Mouse (Mus musculus) adrenal gland, adult 2 months (tissue): ENCODE results near the gene Calm3. TPM values are rescaled to one million over a fixed set of nuclear protein-coding genes. Genes with fewer than 3 reads are reported as not detected.
A peak's percentile ranks its signal among the peaks of the same experiment; 100 is the strongest.

Experiments used
- DNase-seq: peaks from one replicate; pipeline ENCODE4 v3.0.0; 2021
- polyA plus RNA-seq: library from polyadenylated mRNA; depleted of rRNA; stranded (reverse); fragments of >200 nt; gene quantifications from 2 replicates; pipeline ENCODE4 v1.2.3, GENCODE M21; 2012
- total RNA-seq, 2 experiments: library from RNA; stranded (reverse); gene quantifications; 2 replicates each; pipeline ENCODE4 v1.2.3; 2021

Gene Calm3
- total and polyA plus RNA-seq, 3 experiments = 254 to 408 (median 261) TPM

DNA sequence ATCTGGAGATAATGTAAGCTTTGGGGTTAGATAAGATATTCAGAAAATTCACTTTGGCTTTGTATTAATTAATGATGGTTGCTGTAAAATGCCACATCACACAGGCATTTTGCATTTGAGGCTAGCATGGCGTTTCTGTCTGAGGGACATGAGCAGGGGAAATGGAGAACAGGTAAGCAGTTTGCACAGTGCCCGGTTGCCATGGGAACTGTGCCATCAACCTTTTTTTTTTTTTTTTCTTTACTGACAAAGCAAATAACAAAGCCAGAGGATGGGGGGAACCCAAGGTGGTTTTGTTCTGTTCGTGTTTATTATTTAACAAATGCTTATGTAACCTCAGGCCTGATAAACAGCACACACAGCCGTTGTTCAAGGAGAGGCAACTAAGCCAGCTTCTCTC is 18.9 kb upstream of the Calm3 start:
- DNase-seq = no peak

DNA sequence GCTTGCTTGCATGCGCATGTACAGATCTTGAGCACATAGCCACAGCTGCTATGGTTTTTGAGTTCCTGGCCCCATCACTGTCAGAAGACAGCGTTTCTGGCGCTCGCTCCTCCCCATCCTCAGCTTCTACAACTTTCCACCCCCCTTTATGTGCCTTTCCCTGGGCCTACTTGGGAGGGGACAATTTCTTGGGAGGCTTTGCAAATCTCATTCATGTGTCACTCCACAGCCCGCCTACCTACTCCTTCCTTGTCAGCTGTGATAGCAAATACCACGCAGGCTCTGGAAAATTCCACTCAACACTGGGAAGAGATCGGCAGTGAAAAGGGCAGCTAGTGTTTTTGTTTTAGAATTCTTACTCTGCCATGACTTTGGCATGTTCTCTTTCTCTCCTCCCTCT is 16.4 kb upstream of the Calm3 start:
- DNase-seq = peak; percentile 75

DNA sequence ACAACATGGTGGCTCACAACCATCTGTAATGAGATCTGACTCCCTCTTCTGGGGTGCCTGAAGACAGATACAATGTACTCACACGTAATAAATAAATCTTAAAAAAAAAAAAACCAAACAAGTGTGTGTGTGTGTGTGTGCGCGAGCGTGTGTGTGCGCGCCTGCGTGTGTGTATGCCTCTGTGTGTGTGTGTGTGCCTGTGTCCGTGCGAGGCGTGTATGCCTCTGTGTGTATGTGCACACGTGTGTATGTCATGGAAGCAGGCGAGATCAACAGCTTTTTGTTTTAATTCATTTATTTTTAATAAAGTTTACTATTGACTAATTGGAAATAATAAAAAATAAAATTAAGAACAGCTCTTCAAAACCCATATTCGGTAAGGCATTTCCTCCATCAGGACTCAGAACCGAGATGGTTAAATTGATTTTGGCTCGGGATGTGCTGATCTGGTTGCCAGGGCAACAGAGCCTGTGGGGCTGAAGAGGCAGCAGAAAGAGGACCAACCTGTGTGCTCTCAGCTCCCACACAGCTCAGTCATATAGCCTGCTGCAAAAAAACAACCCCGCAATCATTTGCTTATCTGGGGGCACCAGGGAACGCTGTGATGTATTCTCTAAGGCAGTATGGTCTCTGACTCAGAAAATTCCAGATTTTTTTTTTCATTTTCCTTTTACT is 14.3 kb upstream of the Calm3 start:
- DNase-seq = no peak

DNA sequence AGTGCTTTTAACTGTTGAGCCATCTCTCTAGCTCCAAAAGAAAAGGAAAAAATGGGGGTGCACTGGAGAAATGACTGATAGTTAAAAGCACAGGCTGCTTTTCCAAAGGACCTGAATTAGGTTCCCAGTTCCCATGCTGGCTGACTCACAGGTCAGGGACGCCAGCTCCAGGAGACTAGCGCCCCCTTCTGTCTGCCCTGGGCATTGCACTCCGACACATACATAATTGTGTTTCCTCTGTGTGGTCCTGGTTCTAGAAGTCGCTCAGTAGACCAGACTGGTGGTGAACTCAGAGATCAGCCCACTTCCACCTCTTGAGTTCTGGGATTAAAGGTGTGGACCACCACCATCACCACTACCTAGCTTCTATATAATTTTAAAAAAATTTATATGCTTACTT is 13.4 kb upstream of the Calm3 start:
- no peak for DNase-seq

DNA sequence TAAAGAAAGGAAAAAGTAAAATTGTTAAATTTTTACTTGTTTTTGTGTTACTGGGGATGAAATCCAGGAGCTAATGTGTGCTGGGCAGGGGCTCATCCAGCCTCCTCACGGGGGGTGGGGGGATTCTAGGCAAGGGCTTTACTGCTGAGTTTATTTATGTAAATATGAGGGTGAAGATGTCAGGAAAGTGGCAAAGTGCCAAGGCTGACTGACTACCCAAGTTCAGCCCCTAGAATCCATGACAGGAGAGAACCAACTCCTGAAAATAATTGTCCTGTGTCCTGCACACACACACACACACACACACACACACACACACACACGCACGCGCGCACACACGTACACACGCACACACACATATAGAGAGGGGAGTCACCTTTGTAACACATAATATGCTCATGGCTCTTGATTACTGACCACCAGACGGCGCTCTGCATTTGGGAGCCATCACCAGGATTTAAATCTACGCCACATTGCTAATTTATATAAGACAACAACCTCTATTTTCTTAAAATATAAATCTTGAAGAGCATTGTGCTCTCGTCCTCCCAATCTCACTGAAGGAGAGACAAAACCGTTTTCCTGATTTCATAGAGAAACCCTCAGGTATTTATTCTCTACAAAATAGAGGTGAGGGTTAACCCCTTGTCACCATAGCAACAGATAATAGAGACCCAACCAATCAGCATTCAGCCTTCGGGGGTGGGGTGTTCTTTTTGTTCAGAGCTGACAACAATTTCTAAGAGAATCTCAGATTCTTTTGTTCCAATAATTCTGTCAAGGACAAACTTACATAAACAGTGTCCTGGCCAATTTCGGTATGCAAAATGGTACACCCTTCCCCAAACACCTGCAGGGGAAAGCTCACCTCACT is 9.0 kb upstream of the Calm3 start:
- no peak for DNase-seq

DNA sequence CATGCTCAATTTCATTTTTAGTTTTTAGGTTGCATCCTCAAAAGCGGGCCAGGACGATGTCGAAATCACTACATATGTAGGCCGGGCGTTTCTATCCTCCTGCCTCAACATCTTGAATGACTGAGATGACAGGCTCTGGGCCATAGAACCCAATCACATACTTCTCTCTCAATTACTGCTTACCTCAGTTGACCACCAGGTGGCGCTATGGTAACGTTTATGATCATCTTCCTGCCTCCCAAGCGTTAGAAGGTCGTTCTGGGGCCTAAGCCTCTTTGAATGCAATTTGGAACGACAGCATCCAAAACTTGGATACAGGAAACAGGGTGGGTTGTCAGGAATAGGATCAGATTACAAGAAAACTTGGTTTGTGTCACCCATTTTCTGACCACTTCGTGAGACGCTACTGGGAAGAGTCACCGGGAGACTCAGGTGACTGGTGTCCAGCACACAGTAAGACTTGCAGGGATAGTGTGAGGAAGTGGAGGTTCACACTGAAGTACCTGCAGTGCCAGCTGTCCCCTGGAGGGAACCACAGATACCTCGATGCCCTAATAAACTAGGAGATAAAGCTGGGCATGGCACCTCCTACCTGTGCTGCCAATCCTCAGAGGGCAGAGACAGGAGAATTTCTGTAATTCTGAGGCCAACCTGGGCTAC is 8.2 kb upstream of the Calm3 start:
- peak; percentile 79 for DNase-seq

DNA sequence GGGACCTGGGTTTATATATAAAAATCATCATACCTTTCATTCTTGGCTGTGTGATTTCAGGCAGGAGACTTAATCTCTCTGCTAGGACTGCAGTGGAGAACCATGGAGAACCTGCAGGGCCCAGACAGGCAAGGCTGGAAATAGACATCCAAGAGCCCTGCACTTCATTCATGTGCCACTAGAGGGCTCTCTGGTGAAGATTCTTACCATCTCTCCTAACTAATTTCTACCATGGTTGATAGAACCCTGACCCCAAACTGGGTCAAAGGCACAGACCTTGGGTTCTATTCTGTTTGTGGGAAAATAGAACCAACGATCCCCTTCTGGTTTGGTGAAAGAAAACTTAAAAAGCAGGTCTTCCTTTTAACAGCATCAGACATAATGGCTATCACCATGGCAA is 6.9 kb upstream of the Calm3 start:
- DNase-seq = peak; percentile 70

DNA sequence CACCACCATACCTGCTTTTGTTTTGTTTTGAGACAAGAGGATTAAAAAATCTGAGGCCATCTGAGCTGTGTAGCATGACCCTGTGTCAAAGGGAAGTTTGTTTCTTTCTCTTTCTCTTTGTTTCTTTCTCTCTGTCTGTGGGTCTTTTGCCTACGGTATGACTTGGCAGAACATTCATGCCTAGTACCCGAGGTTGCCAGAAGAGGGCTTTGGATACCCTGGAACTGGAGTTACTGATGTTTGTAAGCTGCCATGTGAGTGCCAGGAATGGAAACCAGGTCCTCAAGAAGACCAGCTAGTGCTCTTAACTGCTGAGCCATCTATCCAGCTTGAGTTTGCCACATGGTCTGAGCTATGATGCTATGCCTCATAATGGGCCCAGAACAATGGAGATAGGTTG is 4.4 kb upstream of the Calm3 start:
- no peak for DNase-seq

DNA sequence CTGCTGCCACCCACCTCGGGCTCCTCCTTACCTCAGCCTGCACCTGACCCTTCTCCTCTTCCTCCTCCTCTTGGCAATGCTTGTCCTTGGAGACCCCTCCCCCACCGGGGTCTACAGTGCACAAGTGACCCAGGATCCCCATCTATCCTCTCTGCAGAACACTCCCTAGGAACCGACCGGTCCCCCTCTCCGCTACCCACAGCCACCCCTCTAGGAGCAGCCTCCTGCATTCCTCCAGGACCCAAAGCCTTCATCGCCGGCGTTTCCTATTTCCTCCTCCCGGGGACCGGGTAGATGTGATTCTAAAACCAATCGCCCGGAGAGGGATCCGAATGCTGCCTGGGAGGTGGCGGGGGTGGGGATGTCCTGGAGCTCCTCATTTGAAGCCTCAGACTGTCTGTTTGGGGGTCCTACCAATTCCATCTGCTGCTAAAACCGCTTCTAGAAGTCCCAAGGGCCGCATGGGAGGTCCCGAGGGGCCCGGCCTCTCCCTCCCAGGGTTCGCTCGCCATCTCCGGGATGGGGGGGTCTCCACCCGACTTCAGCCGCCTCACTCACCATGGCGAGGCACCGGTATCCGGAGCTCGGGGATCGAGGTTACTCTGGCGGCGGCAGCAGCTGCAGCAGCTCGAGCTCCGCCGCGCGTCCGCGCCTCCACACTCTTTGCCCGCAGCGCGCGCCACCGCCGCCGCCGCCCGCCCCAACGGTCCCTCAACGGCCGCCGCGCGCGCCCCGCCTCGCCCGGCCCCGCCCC is 454 bp downstream of the Calm3 start:
- DNase-seq = peak; percentile 65

DNA sequence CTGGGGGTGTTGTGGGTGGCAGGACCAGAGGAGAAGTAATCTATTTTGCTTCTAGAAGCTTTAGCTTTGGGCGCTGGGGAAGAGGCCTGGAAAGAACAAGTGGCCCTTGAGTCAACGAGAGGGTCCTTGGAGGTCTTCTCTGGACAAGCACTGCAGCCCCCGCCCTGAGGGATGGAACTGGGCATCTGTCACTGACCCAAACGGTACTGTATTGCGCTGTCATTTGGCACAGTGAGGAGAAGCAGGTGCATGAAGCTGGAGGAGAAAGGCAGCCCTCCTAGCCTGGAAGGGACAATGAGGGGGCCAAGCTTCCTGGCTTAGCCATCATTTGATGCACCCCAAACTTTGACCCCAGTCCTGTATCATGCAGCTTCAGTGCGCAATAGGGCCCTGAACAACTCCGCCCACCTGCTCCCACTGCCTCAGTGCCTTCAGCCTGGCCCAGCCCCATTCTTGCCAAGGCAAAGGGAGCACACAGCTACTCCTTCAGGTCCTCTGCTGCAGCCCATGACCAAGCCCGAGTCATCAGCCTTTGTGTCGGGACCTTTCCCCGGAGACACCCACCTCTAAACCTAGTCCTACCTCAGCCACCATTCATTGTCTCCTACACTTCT is 1.4 kb downstream of the Calm3 start:
- DNase-seq = peak; percentile 59

DNA sequence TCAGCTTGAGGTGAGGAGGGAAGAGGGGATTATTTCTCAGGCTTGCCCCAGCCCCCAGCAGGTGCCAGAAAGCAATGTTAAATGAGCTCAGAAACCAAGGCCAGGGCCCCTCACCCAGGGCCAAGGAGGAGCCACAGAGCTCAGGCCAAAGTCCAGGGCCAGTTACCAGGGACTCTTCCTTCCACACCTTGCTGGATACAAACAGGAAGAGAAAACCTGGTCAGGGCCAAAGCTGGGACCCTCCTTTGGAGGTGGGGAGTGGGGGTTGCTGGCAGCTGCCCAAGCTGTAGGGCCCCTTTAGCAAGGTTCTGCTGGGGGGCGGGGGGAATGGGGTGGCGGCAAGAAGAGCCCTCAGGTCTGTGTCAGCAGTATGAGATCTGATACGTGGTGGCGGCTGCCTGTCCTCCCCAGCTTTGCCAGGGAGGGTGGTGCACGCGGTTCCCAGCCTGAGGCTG is 2.0 kb downstream of the Calm3 start:
- peak; percentile 41 for DNase-seq

DNA sequence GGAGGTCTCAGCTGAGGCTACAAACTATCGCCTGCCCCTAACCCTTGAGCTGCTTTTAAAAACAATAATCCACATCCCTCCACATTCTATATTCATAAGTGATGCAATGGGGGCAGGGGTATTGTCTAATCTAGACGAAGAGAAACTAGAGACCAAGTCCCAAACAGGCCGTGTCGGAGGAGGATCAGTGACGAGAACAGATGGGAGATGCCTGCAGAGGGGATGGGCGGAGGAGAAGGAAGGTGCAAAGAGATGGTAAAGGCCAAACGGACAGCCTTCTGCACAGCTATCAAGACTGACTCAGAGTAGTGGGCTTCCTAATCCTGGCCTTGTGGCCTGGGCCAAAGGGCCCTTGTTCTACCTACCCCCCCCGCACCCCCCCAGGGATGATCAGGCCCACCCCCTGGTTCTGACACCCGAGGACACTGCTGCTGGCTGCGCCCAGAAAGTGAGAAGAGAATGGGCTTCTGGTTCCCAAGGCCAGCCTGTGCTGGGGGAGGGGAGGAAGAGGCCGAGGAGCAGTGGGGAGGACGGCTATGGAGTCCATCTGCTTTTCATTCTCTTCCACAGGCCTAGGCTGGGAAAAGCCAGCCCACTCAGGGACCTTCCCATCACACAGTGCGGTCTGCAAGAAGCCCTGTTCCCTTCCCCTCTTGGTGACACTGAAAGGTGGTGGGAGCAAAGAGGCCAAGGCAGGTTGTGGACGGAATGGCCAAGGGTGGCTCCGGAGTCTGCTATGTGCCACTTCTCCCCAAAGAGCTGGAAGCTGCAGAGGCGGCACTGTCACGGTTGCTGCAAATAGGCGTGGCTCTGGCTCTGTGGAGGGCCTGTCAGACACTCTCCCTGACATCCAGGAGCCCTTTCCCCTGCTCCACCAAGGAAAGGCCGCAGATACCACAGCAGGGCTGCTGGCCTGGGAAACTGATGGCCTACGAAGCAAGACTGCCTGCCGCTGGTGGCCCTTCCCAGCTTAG is 2.8 kb downstream of the Calm3 start:
- DNase-seq = peak; percentile 62

DNA sequence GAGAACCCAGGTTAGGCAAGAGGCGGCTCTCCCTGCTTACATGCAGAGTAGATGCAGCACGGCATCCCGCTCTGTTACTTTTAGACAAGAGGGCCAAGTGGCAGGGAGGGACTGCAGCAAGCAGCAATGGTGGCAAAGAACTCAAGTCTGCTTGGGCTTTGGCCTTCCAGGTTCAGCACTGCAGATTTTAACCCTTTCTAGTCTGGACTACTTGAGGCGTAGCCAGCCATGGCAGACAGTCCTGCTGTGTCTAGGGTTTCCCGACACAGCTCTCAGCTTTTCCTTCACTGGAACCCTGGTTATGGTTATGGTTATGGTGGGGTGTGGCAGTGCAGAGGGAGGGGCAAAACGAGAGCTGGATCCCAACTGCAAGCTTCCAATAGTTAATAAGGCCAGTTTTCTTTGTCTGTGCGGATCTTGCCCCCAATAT is 3.7 kb downstream of the Calm3 start:
- DNase-seq = no peak

DNA sequence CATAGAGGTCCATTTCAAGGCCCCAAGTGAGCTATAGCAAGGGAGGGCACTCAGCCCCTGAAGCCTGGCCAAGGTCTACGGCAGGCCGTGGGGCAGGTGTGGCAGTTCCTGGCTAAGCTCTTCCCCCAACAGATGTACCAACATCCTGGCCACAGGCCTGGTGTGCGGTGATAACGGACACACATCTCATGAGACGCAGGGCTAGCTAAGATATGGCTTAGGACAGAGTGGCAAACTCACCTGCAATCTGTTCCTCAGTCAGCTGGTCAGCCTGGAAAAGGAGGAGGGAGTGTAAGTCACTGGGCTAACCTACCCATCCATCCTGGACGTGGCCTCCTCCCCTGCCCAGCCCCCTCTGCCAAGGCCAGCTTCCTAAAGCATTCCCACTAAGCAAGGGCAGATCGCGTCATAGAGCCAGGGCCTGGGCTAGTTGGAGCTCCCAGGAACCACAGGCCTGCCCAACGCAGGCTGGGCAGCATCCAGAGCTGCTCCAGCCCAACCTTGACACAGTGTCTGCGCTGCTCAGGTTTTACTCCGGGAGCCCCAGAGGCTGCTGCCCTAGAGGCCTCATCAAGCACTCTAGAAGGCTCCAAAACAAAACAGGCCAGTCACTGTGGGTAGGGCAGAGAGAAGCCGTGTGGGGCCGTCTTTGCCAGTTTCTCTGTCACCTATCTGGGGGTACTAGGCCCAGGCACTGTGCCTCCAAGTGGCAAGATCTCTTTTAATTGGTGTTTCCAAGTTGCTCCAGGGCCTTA is 4.3 kb downstream of the Calm3 start:
- DNase-seq = peak; percentile 80

DNA sequence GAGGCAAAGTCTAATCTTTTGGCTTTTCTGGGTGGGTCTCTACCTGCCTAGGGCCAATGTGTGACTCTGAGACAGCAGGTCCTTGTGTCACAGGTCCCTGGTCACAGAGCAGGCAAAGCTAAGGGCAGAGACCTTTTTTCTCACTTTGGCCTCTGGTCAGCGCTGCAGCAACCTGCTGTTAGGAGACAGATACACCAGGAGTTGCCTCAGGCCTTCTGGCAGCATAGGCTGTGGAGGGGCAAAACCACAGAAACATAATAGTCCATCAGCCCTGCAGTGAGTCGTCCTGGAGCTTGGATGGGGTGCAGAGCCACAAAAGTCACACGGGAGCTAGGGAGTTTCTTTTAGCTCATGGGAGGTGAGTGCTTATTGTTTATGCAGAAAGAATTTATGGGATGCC is 5.2 kb downstream of the Calm3 start:
- DNase-seq = no peak

DNA sequence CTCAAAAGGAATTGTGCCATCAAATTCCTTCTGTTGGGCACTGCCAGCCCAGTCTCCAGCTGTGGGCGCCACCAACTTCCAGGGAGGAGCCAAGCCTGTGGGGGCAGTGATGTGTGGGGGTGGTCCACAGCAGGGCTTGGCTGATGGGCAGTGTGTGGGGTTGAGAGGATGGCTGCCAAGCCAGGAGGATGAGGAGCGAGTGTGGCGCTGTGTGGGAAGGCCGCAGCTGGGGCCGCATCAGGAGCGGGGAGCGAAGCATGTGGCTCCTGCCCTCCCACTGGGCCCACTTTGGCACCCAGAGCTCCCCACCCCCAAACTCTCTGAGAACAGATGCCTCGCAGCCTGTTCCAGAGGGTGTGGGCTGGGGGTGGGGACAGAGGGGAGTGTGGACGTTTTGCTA is 5.9 kb downstream of the Calm3 start:
- no peak for DNase-seq

DNA sequence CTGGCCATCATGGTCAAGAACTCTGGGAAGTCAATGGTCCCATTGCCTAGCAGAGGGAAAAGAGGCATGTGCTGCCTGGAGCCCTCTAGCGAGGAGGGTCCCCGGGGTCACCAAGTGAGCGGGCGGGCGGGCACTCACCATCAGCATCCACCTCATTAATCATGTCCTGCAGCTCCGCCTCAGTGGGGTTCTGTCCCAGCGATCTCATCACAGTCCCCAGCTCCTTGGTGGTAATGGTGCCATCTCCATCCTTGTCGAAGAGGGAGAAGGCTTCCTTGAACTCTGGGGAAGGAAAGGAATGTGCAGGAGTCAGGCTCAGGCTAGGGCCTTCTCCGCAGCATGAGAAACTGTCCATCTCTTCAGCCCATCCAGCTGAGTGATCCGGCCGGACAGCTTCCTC is 6.5 kb downstream of the Calm3 start:
- no peak for DNase-seq

DNA sequence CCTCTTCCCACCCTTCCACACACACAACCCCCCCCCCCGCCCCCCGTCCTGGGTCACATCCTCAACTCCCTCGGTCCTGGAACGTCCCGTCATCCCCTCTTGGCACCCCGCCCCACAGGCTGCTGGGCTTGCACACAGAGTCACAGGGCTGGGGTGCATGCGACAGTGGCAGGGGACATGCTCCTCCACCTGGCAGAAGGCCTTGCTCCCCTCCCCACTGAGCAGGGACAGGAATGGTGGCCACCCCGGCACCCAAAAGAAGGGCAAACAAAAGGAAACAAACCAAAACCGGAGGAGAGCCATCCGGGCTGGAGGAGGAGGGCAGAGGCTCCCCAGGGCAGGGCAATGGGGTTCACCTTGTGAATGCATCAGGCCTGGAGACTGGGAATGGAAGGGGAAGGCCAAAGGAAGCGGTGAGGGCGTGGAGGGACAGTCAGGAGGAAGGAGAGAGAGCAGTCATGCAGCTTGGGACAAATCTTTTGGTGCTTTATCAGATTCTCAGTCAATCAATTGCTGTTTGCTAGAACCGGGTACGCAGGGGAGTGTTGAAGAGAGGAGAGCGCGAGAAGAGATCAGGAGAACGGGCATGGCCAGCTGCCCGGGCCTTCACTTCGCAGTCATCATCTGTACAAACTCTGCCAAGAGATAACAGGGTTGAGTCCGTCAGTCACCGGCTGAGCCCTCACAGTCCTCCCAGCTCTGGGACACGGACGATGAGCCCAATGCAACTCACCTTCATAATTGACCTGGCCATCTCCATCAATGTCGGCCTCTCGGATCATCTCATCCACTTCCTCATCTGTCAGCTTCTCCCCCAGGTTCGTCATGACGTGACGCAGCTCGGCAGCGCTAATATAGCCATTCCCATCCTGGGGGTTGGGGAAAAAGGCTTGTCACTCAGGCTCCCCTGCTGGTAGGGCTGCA is 7.3 kb downstream of the Calm3 start:
- no peak for DNase-seq
